Mouse (Mus musculus): ENCODE results near the gene Trpv2.

Gene Trpv2

DNA sequence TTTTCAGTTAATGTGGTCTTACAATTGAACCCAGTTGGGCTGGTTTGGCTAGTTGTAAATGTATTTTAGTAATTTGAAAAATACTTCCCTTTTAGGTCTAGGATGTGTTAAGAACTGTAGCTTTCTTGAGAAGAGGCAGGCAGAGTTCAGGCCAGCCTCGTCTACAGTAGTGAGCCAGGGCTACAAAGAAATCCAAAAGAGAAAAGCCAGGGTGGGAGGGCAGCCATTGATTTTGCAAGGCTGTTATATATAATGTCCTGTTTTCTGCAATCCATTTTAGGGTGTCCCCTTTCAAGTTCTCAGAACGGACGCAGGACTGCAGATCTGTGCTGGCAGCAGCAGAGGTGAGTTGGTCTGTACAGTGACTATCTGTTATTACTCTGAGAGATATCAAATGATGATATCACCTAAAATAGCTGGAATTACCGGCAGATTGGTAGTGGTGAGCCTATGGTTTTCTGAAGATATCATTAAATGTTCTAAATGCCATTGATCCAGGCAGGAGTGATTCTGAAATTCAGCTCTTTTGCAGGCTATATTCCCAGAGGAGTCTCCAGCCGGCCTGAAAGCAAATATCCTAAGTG lies 29.9 kb downstream of the Trpv2 start:
- DNase-seq (ENCODE audit: low spot score): no peak

DNA sequence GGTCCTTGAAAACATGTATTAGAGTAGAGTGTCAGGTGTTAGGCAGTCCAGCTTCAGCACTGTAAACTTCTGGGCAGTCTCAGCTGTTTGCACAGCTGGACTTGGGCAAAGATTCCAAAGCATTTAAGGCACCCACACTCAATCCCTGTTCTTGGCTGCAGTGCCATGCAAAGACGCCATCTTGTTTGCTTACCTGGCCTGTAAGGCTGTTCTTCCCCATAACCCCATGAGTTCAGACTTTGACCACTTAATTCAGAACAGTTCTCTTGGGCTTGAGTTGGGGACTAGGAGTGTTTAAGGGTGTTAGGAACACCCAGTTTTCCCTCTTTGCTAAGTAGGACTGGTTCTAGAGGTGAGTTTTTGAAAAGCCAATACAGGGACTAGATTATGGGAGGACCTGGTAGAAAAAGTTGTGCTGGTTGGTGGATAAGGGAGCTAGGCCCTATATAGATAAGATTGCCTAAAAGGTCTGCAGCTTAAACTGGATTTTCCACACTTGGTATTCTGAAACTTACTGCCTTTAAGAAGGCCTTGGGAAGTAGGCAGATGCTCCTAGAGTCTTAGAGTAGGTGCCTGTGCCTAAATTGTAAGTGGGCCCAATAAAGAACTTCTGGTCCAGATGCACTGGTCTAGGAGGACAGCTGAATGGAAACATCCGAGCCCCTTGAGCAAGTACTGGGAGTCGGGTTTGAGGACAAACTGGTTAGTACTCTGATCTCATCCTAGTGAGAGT lies 30.8 kb downstream of the Trpv2 start:
- DNase-seq (ENCODE audit: low spot score): no peak

GRCm38 (mm10) chr11:62605619-62606298 lies 31.5 kb downstream of the Trpv2 start:
- peak; percentile 50 for DNase-seq (ENCODE audit: low spot score)

GRCm38 (mm10) chr11:62606299-62607169 lies 32.2 kb downstream of the Trpv2 start:
- no peak for DNase-seq (ENCODE audit: low spot score)

- DNase-seq (ENCODE audit: low spot score): no peak
Observed at GRCm38 (mm10) chr11:62607170-62607951, 33.1 kb downstream of the Trpv2 start.

DNA sequence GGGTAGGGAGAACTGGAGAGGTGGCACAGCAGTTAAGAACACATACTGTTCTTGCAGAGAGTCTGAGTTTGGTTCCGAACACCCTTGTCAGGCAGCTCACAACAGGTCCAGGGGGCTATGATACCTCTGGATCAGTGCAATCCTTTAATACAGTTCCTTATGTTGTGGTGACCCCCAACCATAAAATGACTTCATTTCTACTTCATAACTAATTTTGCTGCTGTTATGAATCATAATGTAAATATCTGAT lies 33.6 kb downstream of the Trpv2 start:
- DNase-seq (ENCODE audit: low spot score): no peak

DNA sequence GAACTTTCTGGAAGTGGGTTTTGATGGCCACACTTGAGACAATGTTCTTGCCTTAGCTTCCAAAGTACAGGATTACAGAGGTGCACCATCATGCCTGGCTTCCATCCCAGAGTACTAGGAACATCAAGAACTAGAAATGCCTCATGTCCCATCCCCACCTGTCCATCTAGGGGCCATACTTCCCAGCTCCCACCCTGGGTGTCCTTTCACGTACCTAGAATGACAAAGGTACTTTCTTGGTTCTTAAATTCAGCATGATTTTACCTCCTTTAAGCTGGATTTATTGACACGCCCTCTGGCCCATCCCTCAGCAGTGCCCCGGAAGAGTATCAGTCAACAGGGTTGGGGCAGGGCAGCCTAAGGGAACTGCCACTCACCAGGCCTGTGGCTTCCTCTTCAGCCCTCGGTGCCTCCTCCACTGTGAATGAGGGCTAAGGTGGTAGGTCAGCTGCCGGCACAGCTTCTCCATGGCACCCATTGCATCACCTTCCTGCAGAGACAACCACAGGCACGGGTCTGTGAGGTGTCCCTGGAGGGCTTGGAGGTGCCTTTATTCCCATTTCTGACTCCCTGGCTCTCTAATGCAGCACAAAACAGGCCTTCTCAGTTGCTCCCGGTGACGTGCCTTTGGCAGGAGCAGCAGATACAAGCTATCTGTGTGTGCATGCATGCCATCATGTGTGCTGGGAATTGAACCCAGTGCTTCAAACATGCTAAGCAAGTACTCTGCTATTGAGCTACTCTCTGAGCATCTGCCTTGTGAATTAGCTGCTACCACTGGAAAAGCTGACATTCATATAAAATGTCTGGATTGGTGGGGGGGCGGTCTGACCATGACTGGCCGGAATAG lies 34.8 kb downstream of the Trpv2 start:
- DNase-seq (ENCODE audit: low spot score): no peak

DNA sequence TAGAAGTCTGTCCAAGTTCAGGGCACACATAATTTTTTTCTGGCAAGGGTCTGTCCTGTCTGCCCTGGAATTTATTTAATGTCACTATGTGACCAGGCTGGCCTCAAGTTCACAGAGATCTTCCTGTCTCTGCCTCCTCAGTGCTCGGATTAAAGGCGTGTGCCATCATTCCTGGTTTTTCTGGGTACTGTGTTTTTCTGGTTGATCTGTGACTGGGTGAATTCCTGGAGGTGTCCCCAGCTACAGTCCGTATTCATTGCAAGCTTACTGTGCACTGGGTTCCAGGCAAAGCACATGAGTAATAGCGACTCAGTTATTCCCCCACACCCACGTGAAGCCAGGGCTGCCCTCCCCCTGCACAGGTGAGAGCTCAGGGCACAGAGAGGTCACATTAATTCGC lies 36.0 kb downstream of the Trpv2 start:
- no peak for DNase-seq (ENCODE audit: low spot score)

DNA sequence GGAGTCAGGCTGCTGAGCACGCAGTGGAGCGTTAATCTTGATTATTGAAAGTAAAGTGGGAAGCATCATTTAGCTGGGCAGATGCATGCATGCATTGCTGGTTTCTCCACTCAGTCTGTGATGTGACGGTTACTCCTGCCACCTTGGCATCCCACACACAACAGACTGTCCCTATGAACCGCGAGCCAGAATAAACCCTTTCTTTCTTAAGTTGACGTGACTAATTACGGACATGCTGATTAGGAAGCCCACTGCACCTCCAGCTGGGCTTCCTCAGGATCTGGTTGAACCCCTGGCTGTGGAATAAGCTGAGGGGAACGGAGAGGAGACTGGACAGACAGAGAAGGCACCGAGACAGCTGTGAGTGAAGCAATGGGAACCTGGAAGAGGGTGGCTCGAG lies 38.3 kb downstream of the Trpv2 start:
- DNase-seq (ENCODE audit: low spot score): no peak

GRCm38 (mm10) chr11:62613657-62614365 lies 39.5 kb downstream of the Trpv2 start:
- DNase-seq (ENCODE audit: low spot score): peak; percentile 86

DNA sequence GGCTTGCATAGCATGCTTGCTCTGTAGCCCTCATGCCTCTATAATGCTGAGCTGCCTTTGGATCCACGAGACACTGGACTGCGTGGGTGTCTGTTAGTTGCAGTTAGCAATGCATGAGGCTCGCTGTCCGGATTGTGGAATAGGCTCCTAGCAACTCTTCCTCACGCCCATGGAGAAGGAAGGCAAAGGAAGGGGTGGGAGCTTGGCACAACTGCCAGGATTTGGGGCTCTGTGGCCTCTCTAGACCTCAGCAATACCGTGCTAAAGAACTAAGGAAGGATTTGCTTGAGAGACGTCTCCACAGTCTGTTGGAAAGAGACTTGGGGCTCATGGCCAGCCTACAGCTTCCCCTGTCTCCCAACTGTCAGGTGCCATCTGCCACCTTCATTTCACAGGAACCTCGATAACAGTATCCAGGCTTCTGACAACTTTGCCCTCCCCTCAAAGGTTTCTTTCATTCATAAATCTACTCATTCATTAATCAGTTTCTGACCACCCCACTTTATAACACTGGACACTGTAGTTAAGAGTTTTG lies 40.7 kb downstream of the Trpv2 start:
- no peak for DNase-seq (ENCODE audit: low spot score)

GRCm38 (mm10) chr11:62615456-62615855 lies 41.2 kb downstream of the Trpv2 start:
- DNase-seq (ENCODE audit: low spot score): no peak

DNA sequence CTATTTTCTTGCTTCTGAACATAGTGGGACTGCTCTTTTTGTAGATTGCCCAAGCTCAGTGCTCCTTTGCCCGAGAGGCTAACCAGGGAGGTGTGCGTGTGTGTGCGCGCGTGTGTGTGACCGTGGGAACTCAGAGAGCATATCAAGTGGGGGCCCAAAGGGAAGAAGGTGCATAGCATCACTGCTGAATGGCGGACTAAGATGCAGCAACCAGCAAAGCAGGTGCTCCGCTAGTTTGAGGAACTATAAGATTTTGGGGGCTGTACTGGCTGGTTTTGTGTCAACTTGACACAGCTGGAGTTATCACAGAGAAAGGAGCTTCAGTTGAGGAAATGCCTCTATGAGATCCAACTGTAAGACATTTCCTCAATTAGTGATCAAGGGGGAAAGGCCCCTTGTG lies 46.8 kb downstream of the Trpv2 start:
- DNase-seq (ENCODE audit: low spot score): no peak

DNA sequence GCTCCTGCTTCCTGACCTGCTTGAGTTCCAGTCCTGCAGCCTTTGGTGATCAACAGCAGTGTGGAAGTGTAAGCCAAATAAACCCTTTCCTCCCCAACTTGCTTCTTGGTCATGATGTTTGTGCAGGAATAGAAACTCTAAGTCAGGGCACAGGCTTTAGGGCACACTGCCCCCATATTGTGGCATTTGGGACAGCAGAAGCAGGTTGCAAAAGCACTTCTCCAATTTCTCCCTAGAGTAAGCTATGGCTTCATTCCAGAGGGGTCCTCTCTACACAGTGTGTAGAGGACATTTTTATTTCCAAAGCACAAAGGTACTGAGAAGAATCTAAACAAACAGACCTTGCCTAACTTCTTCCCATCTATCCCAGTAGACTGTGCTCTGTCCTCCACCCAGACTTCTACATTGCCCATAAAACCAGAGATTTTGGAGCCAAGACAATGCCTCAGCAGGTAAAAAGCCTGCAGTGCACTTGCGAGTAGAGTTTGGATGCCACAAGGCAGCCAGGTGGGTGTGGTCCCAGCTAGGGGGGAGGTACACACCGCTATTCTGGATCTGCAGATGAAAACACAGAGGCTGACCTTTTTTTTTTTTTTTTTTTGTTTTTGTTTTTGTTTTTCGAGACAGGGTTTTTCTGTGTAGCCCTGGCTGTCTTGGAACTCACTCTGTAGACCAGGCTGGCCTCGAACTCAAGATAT lies 47.4 kb downstream of the Trpv2 start:
- no peak for DNase-seq (ENCODE audit: low spot score)

GRCm38 (mm10) chr11:62622850-62623249 lies 48.6 kb downstream of the Trpv2 start:
- DNase-seq (ENCODE audit: low spot score): no peak

DNA sequence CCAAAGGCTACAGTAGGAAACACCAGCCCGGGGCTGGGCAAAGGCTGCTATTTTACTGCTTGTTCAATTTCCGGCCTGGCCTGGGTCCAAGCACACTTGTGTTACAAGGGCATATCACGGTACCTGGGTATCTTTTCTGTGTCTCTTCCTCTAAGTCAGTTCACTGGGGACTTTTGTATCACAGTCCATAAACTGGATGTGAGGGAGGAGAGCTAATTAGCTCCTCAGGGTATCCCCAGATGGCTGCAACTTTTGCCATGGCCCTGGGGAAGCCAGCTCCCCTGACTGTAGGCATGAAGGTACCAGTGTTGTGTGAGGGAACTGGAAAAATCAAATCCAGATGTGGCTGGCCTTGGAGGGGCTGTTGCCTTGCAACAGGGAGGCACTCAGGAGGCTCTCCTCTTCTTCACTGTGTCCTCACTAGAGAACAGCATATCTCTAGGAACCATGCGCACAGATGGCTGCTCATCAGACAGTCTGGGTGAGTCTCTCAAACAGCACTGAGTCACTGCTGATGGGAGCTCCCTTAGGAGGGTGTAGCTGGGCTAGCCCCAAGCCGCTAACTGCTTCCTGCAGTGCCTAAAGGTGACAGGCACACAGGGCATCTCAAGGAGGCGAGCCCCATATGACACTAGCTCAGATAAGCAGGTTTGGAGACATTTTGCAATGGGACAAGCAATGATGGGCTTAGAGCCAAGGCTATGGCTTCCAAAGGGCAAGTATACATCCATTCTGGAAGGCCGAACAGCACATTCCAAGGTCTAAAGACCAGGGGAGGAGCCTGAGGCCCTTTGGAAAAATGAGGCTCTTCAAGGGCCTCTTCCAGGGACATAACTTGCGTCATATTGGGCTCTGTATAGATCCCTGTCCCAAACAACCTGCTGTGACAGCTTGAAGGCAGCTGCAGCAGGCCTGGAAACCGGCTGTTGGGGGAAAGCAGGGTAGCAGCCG lies 50.3 kb downstream of the Trpv2 start:
- peak; percentile 64 for DNase-seq (ENCODE audit: low spot score)

DNA sequence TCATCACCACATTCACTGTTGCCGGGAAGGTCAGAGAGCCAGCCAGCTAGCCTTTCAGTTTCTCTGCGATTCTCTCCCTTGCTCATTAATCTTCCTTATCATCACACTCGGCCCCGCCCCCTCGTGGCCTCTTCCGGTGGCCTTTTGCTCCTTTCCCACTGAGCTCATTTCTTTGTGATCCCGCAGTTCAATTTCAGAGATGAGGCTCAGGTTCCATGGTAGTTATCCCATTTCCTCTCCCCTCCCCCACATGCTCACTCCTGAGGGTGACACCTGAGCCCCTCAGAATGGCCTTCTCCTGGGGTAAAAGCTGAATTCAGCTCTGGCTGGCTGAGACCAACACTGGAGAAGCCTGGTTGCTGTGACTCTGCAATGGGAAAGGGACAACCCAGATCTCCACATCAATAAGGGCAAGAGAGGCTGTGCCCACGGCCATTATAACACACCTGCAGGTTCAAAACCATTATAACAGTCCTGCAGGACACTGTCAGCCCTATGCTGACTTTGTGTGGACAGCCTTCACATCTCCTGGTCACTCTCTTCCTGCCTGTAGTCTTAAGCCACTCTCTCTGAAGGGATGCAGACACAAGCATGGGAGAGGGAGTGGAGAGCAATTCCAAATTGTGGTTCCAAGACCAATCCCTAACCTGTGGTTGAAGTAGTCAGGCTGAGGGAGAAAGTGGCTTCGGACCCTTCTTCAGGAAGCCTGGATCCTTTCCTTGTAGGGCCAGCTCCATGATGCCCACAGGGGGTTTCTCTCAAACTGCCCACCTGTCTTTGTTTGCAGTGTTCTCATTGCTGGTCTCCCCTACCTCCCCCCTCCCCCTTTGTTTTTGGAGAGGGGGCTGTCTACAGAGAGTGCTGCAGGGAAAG lies 55.3 kb downstream of the Trpv2 start:
- DNase-seq (ENCODE audit: low spot score): peak; percentile 73

Data from yolk sac, embryonic 10.5 days (tissue).